Mouse (Mus musculus) retina, postnatal 7 days (tissue): ENCODE measurements at regions not wholly inside any gene's neighbourhood (a gene's known extent, or its start where the extent isn't known, plus 50 kb on each side); places are given as distances from the start of the nearest gene placed in this dataset.

Experiments
- DNase-seq: peaks from one replicate; pipeline ENCODE4 v3.0.0-alpha.2; 2012; ENCODE audit warnings: low read depth, low spot score

DNA sequence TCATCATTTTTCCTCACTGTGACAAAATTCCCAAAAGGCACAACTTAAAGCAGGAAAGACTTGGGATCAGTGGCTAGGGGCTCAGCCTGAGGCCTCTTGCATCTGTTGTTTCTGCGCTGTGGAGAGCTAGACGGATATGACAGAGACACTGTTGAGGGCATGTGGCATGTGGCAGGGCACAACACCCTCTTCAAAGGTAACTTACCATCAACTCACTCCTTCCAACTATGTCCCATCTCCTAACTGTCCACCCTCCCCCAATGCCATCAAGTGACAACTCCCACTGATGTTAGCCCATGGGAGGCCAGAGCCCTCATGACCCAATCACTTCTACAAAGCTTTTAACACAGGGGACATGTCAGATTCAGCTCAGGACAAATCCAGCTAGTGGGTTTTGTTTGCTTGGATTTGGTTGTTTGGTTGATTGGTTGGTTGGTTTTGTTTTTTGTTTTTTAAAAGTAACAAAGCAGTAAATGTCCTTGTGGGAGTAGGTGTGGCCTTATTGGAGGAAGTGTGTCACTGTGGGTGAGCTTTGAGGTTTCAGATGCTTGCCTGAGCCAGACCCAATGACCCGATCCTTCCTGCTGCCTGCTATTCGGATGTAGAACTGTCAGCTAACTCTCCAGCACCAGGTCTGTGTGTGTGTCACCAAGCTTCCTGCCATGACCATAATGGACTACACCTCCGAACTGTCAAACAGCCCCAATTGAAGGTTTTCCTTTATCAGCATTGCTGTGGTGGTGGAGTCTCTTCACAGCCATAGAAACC is 53.2 kb upstream of the Lef1 start:
- no peak for DNase-seq

DNA sequence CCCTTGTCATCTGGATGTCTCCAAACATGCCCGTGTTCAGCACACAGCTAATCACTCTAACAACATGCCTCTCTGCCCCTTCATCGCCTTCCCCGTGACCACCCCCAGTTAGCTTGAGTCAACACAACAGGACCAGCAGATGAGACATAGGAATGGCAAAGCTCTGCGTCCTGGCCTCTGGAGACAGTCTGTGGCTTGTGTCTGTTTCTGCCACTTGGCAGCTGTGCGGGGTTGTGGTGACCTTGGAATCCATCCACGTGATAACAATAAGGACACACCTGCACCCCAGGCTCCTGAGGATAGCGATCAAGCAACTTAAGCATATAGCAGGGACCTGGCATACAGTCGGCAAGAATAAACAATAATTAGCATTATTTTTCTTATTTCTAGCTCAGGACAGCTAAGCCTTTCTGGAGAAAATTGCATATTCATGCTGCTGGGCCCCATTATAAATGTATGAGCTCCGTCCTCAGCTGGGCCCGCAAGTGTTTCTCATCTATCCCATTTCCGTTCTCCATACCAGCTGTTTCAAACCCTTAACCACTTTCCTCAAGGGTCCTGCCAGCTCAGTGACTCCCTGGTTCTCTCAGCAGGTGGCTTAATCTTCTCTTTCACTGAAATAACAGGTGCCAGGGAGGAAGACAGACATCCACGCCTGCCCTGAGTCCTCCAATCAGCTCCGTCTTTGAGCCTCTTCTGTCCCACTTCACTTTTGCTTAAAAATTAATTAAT is 55.9 kb upstream of the Lef1 start:
- no peak for DNase-seq

- DNase-seq: no peak
These were observed 62.6 kb upstream of the Lef1 start for GRCm38 (mm10) chr3:131047716-131048115.

DNA sequence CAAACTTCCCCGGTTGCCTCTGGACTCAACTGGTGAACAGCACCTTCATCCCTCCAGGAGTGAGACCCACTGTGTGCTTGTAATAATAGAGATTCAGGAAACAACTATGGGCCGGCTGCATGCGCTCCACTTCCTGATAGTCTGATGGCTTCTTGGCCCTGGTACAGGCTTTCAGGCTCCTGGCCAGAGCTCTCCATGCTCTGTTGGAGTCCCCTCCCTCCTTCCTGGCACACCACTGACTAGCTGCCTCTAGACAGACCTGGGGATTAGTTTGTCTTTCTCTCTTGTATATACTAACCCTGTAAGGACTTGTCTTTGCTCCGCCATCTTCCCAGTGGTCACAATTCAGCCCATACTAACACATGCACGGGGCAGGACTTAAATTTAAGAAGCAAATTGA is 63.9 kb upstream of the Lef1 start:
- DNase-seq: no peak

- no peak for DNase-seq
These were observed 70.0 kb upstream of the Lef1 start for GRCm38 (mm10) chr3:131040214-131040825.

- DNase-seq: no peak
These were observed 73.2 kb upstream of the Lef1 start for GRCm38 (mm10) chr3:131037095-131037494.

DNA sequence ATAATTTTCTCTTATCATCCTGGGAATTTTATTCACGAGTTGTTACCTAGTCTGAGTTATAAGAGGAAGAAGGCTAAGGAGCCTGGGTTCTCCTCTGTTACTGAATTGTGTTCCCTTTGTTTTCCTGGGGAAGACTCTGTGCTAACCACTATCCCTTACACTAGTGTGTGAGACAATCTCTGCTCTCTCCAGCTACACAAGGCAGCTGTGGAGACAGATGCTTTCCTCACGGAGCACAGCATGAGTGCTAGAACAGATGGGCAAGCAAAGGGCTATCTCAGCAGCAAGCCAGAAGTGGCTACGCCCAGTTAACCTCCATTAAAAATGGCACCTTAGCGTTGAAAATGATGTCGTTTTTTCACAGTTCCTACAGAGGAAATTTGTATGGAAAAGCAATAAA is 75.5 kb upstream of the Lef1 start:
- no peak for DNase-seq

DNA sequence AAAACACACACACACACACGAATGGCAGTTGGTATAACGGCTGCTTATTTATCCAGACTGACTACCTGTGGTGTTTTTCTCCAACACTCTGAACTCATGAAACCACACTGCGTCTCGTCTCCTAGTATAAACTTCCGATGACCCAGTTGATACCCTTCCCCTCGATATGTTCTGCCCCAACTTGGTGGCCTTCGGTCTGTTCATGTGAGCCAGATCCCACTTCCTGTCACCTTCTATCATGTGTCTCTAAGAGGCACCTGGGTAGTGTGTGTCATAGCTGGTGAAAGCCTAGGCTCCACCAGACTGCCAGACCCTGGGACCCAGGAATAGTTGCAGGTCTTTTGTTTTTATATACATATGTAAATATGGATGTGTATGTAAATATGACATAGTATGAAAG is 83.9 kb upstream of the Lef1 start:
- DNase-seq: no peak

GRCm38 (mm10) chr3:131019163-131019956 is 90.9 kb upstream of the Lef1 start:
- DNase-seq: no peak

GRCm38 (mm10) chr3:131017899-131018298 is 92.4 kb upstream of the Lef1 start:
- DNase-seq: no peak

DNA sequence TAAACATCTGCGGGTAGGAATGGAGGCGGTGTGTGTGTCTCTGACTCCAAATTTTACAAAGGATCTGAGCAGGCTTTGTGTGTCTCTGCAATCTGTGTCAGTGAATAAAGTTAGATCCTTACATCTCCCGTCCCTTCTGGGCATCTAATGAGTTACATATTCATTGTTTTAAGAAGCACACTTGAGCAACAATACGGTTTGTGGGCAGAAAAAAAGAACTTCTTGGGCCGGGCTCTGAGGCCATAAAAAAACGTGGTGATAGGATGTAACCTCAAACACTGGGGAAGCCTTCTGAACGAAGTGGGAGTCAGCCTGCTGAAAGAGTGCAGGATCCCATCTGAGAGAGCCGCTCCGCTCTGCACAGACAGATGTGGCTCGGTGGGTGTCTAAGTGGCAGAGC is 94.2 kb upstream of the Lef1 start:
- DNase-seq: no peak

GRCm38 (mm10) chr3:131014092-131014716 is 96.1 kb upstream of the Lef1 start:
- DNase-seq: no peak

DNA sequence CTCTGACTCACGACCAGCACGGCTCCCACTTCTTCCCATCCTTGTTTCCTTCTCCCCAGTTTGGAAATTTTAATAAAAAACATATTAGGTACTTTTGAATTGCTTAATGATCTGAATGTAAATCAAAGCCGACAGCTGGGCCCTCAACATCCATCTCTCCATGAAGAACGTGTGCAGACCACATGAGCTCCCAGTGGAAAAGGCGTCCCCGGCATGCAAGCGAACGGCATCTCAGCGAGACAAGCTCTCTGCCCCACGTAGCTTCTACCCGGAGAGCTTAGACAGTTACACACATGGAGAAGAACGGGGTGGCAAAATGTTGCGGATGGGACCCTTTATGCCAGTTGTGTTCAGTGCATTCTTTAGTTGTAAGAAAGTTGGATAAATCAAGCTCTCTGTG is 109.6 kb upstream of the Lef1 start:
- DNase-seq: no peak

- no peak for DNase-seq
These were observed 110.0 kb upstream of the Lef1 start for GRCm38 (mm10) chr3:131000252-131000651.

- DNase-seq: no peak
These were observed 110.5 kb upstream of the Lef1 start for GRCm38 (mm10) chr3:130999818-131000217.

- DNase-seq: no peak
These were observed 111.8 kb upstream of the Lef1 start for GRCm38 (mm10) chr3:130998433-130998832.

DNA sequence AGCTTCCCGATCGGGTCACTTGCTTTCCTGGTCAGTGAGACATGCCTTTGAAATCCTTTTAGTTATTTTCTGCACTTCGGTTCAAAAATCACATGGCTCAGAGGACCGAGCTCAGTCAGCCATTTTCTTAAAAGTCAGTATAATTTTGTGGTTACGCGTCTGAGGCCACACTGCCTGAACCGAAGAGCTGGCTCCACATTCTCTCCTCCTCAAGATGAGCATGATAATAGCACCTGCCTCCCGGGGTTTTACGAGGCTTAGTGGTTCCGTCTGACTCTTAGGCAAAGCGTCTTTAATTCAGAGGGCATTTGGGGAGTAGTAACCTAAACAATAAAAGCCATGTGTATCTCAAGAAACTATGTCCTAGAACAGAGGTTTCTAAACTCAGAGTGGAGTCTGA is 113.5 kb upstream of the Lef1 start:
- no peak for DNase-seq

DNA sequence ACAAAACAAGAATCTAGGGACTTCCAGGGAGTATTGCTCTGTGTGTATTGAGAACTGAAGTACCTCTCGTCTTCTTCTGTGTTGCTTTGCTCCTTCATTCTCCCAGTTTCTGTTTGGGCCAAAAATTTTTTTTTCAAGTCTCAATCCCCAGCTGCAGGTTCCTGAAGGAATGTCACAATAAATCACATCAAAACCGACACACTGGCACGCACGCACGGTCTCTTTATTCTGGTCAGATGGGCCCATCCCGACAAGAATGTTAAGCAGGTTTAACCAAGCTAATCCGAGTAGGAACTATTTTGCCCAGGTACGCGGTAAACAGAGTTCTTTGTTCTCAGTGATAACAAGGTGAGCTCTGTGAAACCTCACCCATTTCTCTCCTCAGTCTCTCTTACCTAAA is 118.3 kb upstream of the Lef1 start:
- DNase-seq: no peak

DNA sequence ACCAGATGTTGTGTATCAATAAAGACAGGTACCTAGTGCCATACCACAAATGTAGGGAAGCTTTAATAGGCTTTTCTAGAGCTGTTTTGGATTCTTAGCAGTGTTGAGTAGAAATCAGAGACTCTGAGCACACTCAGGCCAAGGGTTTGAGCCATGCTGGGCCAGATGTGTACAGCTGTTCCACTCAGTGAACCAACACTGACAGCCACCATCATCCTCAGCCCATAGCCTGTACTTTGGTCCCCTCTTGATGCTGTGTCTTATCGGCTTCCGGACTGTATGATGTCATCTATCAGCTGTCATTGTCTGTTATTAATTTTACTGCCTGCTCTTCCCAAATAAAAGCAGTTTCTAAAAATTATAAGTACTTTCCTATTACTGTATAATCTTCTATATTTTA is 123.6 kb upstream of the Lef1 start:
- DNase-seq: no peak

- no peak for DNase-seq
These were observed 124.2 kb upstream of the Lef1 start for GRCm38 (mm10) chr3:130986101-130986500.

- DNase-seq: no peak
These were observed 128.7 kb upstream of the Lef1 start for GRCm38 (mm10) chr3:130981566-130981965.
